Mouse (Mus musculus) kidney, embryonic 16.5 days (tissue): ENCODE results near the gene Mmrn2. TPM values are rescaled to one million over a fixed set of nuclear protein-coding genes. Genes with fewer than 3 reads are reported as not detected.
"Not testable (repeated sequence)": the region's sequence is repeated elsewhere in the genome, so short reads cannot be mapped to it uniquely, and the experiment has no call there.

ENCODE experiments used
- ATAC-seq: fragments of 200-750 bp; cut with Nextera tagmentation; 2 replicates; pipeline ENCODE4 v1.8.0; 2017; ENCODE audit warnings: moderate TSS enrichment; ENCODE audit not compliant: low FRiP score, low TSS enrichment
- H3K27ac ChIP-seq: fragments of 300-500 bp; sonication (generic); 2 replicates; pipeline ENCODE4 v1.5.1; 2014; ENCODE audit warnings: low read length
- H3K27me3 ChIP-seq: fragments of 300-500 bp; sonication (generic); 2 replicates; pipeline ENCODE4 v1.6.1; 2014; ENCODE audit warnings: low read length, control low read depth, mixed read lengths; ENCODE audit not compliant: insufficient read depth
- H3K36me3 ChIP-seq: fragments of 300-500 bp; sonication (generic); 2 replicates; pipeline ENCODE4 v1.6.1; 2014; ENCODE audit warnings: low read length, control low read depth, mixed read lengths; ENCODE audit not compliant: insufficient read depth
- H3K4me1 ChIP-seq: fragments of 300-500 bp; sonication (generic); 2 replicates; pipeline ENCODE4 v1.6.1; 2014; ENCODE audit warnings: low read length, control low read depth, mixed read lengths; ENCODE audit not compliant: insufficient read depth
- H3K4me2 ChIP-seq: fragments of 300-500 bp; sonication (generic); replicated peaks from 2 replicates; pipeline ENCODE4 v1.6.1; 2014; ENCODE audit warnings: low read depth, low read length
- H3K4me3 ChIP-seq: fragments of 300-500 bp; sonication (generic); 2 replicates; pipeline ENCODE4 v1.5.1; 2014; ENCODE audit warnings: mild to moderate bottlenecking, low read length
- H3K9ac ChIP-seq: fragments of 300-500 bp; sonication (generic); replicated peaks from 2 replicates; pipeline ENCODE4 v1.6.1; 2014; ENCODE audit warnings: low read length
- H3K9me3 ChIP-seq: fragments of 300-500 bp; sonication (generic); 2 replicates; pipeline ENCODE4 v1.6.1; 2016; ENCODE audit warnings: low read length, control low read depth
- WGBS: fragments of 180-500 bp; shearing (Covaris S2); extraction: QIAGEN DNeasy Blood & Tissue Kit; methylation state at CpG from one replicate; pipeline ENCODE4 v1.1.7; 2014; 5-methylcytosine and 5-hydroxymethylcytosine counted together
- polyA plus RNA-seq: library from polyadenylated mRNA; unstranded; fragments of >200 nt; fragmentation: Nextera tagmentation; extraction: Ambion mirVana; gene quantifications from 2 replicates; pipeline ENCODE4 v1.2.1, GENCODE M21; 2015

Mmrn2 gene
- polyA plus RNA-seq, 1 experiment from 2014 or later: 20.9 TPM

- WGBS: 94% methylated on average over 5 of the region's 5 CpGs
- Histone ChIP-seq H3K27ac (no peak overlapping the region), H3K4me1 (no peaks in the 10 kb centered on the region; the same call in 1 of the 2 replicates), H3K9ac (no peak overlapping the region), H3K4me2 (no peak overlapping the region), H3K4me3 (no peak overlapping the region), H3K9me3 (no peaks in the 10 kb centered on the region), H3K36me3 (peaks cover 10% of the 10 kb centered on the region), H3K27me3 (no peaks in the 10 kb centered on the region)
- ATAC-seq: no peak
Measured at GRCm38 (mm10) chr14:34397871-34398270, 22.6 kb downstream of the Mmrn2 start.

DNA sequence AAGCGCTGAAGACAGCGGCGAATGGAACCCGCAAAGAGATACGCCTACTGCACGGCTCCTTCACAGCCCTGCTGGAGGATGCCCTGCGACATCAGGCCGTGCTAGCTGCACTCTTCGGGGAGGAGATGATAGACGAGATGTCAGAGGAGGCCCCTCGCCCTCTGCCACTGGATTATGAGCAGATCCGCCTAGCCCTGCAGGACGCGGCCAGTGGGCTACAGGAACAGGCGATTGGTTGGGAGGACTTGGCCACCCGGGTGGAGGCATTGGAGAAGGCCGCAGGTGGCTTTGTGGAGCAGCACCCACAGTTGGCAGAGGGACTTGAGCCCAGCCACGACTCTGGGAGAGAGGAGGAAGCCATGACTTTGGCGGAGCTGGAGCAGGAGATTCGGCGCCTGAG is 23.6 kb downstream of the Mmrn2 start:
- no peak overlapping the region for H3K4me3 ChIP-seq
- H3K27me3 ChIP-seq: no peaks in the 10 kb centered on the region
- H3K9ac ChIP-seq: no peak overlapping the region
- no peaks in the 10 kb centered on the region for H3K9me3 ChIP-seq
- no peak for ATAC-seq
- H3K4me1 ChIP-seq: no peaks in the 10 kb centered on the region
- H3K27ac ChIP-seq: no peak overlapping the region
- H3K36me3 ChIP-seq: peaks cover 12% of the 10 kb centered on the region
- H3K4me2 ChIP-seq: no peak overlapping the region
- 90% methylated on average over 21 of the region's 21 CpGs for WGBS

- no peak for ATAC-seq
- peaks cover 12% of the 10 kb centered on the region for H3K36me3 ChIP-seq
- H3K9me3 ChIP-seq: no peaks in the 10 kb centered on the region
- no peak overlapping the region for H3K4me2 ChIP-seq
- 90% methylated on average over 6 of the region's 6 CpGs for WGBS
- no peaks in the 10 kb centered on the region for H3K4me1 ChIP-seq
- no peak overlapping the region for H3K4me3 ChIP-seq
- no peak overlapping the region for H3K9ac ChIP-seq
- no peaks in the 10 kb centered on the region for H3K27me3 ChIP-seq
- H3K27ac ChIP-seq: no peak overlapping the region
Measured at GRCm38 (mm10) chr14:34399301-34399700, 24.0 kb downstream of the Mmrn2 start.

GRCm38 (mm10) chr14:34400021-34400420 is 24.8 kb downstream of the Mmrn2 start:
- H3K27me3 ChIP-seq: no peaks in the 10 kb centered on the region
- no peaks in the 10 kb centered on the region for H3K9me3 ChIP-seq
- WGBS: 89% methylated on average over 3 of the region's 3 CpGs
- H3K4me3 ChIP-seq: no peak overlapping the region
- no peak overlapping the region for H3K4me2 ChIP-seq
- no peaks in the 10 kb centered on the region for H3K4me1 ChIP-seq
- H3K36me3 ChIP-seq: peaks cover 16% of the 10 kb centered on the region
- H3K27ac ChIP-seq: no peak overlapping the region
- no peak overlapping the region for H3K9ac ChIP-seq
- no peak for ATAC-seq

DNA sequence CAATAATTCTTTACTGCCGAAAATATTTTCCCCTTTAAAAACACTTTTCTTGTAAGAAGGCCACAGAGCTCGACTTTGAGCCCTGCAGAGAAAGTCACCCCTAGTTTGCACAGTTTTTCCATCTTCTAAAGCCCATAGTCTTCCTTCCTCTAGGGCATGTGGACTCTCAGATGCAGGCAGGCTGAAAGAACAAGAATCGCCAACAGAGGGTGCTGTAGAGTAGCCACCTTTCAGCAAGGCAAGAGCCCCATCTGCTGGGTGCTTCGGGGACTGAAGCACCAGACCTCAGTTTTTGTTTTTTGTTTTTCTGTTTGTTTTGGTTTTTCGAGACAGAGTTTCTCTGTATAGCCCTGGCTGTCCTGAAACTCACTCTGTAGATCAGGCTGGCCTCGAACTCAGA is 25.9 kb downstream of the Mmrn2 start:
- no peak for ATAC-seq
- Histone ChIP-seq H3K4me1 (no peaks in the 10 kb centered on the region), H3K9ac (no peak overlapping the region), H3K9me3 (no peaks in the 10 kb centered on the region), H3K4me2 (no peak overlapping the region), H3K27ac (no peak overlapping the region), H3K36me3 (peaks cover 16% of the 10 kb centered on the region), H3K27me3 (no peaks in the 10 kb centered on the region), H3K4me3 (no peak overlapping the region)
- WGBS: 53% methylated on average over 6 of the region's 6 CpGs

- H3K36me3 ChIP-seq: peaks cover 29% of the 10 kb centered on the region
Measured at GRCm38 (mm10) chr14:34402871-34403270, 27.6 kb downstream of the Mmrn2 start.

DNA sequence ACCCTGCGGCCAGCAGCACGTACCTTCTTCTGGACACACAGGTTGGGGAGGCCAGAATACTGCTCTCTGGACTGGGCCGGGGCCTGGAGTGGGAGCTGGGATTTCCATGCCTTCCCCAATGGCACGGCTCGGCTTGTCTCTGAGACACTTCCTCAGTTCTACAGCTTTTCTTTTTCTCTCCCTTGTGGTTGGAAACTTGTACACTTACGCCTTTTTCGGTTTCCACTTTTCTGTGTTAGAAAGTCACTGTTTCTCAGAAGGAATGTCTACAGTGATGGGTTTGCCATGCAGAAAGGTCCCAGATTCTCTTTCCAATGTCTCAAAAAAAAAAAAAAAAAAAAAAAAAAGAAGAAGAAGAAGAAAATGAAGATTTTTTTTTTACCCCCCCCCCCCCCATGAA is 28.2 kb downstream of the Mmrn2 start:
- Histone ChIP-seq H3K27me3 (no peaks in the 10 kb centered on the region), H3K9ac (no peak overlapping the region), H3K4me2 (no peak overlapping the region), H3K9me3 (no peaks in the 10 kb centered on the region), H3K4me3 (no peak overlapping the region), H3K27ac (no peak overlapping the region), H3K4me1 (no peaks in the 10 kb centered on the region), H3K36me3 (peaks cover 32% of the 10 kb centered on the region)
- ATAC-seq: no peak
- 96% methylated on average over 7 of the region's 7 CpGs for WGBS

More at GRCm38 (mm10) chr14:34402871-34403270, 27.6 kb downstream of the Mmrn2 start:
- Histone ChIP-seq H3K27ac (no peak overlapping the region), H3K4me3 (no peak overlapping the region), H3K27me3 (no peaks in the 10 kb centered on the region), H3K9me3 (no peaks in the 10 kb centered on the region), H3K4me2 (no peak overlapping the region), H3K4me1 (no peaks in the 10 kb centered on the region), H3K9ac (no peak overlapping the region)
- 85% methylated on average over 8 of the region's 8 CpGs for WGBS
- no peak for ATAC-seq

GRCm38 (mm10) chr14:34410716-34411115 is 35.5 kb downstream of the Mmrn2 start:
- no peak overlapping the region for H3K4me3 ChIP-seq
- WGBS: 92% methylated on average over 6 of the region's 6 CpGs
- H3K9ac ChIP-seq: no peak overlapping the region
- no peak overlapping the region for H3K27ac ChIP-seq
- H3K36me3 ChIP-seq: peaks cover 57% of the 10 kb centered on the region
- H3K9me3 ChIP-seq: no peaks in the 10 kb centered on the region
- H3K4me2 ChIP-seq: no peak overlapping the region
- no peak for ATAC-seq
- no peaks in the 10 kb centered on the region for H3K27me3 ChIP-seq
- no peaks in the 10 kb centered on the region for H3K4me1 ChIP-seq

DNA sequence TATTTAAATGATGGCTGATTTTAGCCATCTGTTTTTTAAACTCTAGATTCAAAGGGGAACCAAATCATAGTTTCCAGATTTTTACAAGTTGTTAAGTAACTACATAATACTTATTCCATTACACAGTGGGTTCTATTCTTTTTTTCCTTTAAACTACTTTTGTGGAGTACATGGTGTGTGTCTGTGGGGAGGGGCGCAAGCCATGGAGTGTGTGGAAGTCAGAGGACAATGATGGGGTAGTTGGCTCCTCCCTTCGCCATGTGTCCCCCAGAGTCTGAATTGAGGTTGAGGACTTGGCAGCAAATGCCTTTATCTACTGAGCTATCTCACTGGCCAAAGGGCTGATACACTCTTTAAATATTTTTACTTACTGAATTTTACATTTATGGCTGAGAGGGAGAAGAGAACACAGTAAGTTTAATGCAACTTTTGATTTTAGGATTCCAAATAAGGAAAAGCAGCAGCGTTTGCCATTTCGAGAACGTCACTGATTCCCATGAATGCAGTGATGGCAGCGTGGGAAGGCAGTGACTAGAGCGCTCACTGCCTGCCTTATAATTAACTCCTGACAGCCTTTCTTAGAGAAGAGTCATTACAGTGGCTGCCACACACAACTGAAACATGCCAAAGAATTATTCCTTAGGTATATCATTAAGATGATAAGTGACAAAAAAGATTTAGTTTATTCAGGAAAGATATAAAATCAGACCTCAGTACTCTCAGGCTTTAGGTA is 37.1 kb downstream of the Mmrn2 start:
- no peak for ATAC-seq
- Histone ChIP-seq H3K36me3 (peaks cover 53% of the 10 kb centered on the region), H3K4me3 (no peak overlapping the region), H3K27me3 (no peaks in the 10 kb centered on the region), H3K9ac (no peak overlapping the region), H3K9me3 (no peaks in the 10 kb centered on the region), H3K4me2 (no peak overlapping the region), H3K4me1 (no peaks in the 10 kb centered on the region), H3K27ac (no peak overlapping the region)
- 90% methylated on average over 7 of the region's 7 CpGs for WGBS

DNA sequence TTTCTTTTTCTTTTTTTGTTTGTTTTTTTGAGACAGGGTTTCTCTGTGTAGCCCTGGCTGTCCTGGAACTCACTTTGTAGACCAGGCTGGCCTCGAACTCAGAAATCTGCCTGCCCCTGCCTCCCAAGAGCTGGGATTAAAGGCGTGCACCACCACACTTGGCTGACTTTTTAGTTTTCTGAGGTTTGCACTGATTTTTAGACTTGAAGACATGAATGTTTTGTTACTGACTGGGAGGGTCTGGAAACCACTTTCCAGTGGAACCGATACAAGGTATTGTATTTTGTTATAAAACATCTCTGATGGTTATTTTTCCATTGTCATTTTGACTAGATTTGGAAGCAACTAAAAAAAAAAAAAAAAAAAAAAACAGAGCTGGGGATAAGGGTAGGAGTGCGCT is 41.7 kb downstream of the Mmrn2 start:
- ATAC-seq, H3K27me3 ChIP-seq, H3K27ac ChIP-seq, H3K4me1 ChIP-seq, H3K4me2 ChIP-seq, H3K9me3 ChIP-seq, H3K4me3 ChIP-seq, H3K9ac ChIP-seq: not testable (repeated sequence)
- WGBS: 90% methylated on average over 4 of the region's 4 CpGs
- peaks cover 43% of the 10 kb centered on the region for H3K36me3 ChIP-seq
